Mouse (Mus musculus): Measurements from ENCODE around the gene Tspoap1. TPM values are rescaled to one million over a fixed set of nuclear protein-coding genes. Genes with fewer than 3 reads are reported as not detected.
A peak's percentile ranks its signal among the peaks of the same experiment; 100 is the strongest.

Tspoap1 gene
- polyA plus RNA-seq, 1 experiment from 2014 or later = 38.4 TPM

- WGBS = 75% methylated on average over 17 of the region's 17 CpGs
- ATAC-seq = no peak
- Histone ChIP-seq H3K9ac (ENCODE audit: low read depth, low read length) (no peak overlapping the region), H3K27ac (ENCODE audit: low read depth, low read length) (no peak overlapping the region), H3K27me3 (replicated peaks; ENCODE audit: control insufficient read depth, insufficient read depth, low read length) (no peaks in the 10 kb centered on the region), H3K9me3 (ENCODE audit: control insufficient read depth, low read length) (no peaks in the 10 kb centered on the region), H3K36me3 (ENCODE audit: control insufficient read depth, insufficient read depth, low read length) (no peaks in the 10 kb centered on the region), H3K4me2 (ENCODE audit: low read length) (no peak overlapping the region), H3K4me1 (ENCODE audit: control insufficient read depth, insufficient read depth, low read depth, low read length) (peaks cover 7% of the 10 kb centered on the region), H3K4me3 (ENCODE audit: low read length) (no peak overlapping the region)
Observed at GRCm38 (mm10) chr11:87755360-87756017, 4.9 kb upstream of the Tspoap1 start.

GRCm38 (mm10) chr11:87756251-87756820 is 4.0 kb upstream of the Tspoap1 start:
- Histone ChIP-seq H3K4me1 (ENCODE audit: control insufficient read depth, insufficient read depth, low read depth, low read length) (peaks cover 7% of the 10 kb centered on the region), H3K4me2 (ENCODE audit: low read length) (no peak overlapping the region), H3K9ac (ENCODE audit: low read depth, low read length) (no peak overlapping the region), H3K27ac (ENCODE audit: low read depth, low read length) (no peak overlapping the region), H3K4me3 (ENCODE audit: low read length) (no peak overlapping the region), H3K27me3 (replicated peaks; ENCODE audit: control insufficient read depth, insufficient read depth, low read length) (no peaks in the 10 kb centered on the region), H3K36me3 (ENCODE audit: control insufficient read depth, insufficient read depth, low read length) (no peaks in the 10 kb centered on the region), H3K9me3 (ENCODE audit: control insufficient read depth, low read length) (no peaks in the 10 kb centered on the region)
- WGBS = 86% methylated on average over 15 of the region's 15 CpGs
- ATAC-seq = no peak

GRCm38 (mm10) chr11:87757001-87757954 is 3.1 kb upstream of the Tspoap1 start:
- Histone ChIP-seq H3K9me3 (ENCODE audit: control insufficient read depth, low read length) (no peaks in the 10 kb centered on the region), H3K9ac (ENCODE audit: low read depth, low read length) (no peak overlapping the region), H3K4me1 (ENCODE audit: control insufficient read depth, insufficient read depth, low read depth, low read length) (peaks cover 10% of the 10 kb centered on the region), H3K4me2 (ENCODE audit: low read length) (no peak overlapping the region), H3K27ac (ENCODE audit: low read depth, low read length) (no peak overlapping the region), H3K4me3 (ENCODE audit: low read length) (no peak overlapping the region), H3K36me3 (ENCODE audit: control insufficient read depth, insufficient read depth, low read length) (no peaks in the 10 kb centered on the region), H3K27me3 (replicated peaks; ENCODE audit: control insufficient read depth, insufficient read depth, low read length) (no peaks in the 10 kb centered on the region)
- 93% methylated on average over 25 of the region's 25 CpGs for WGBS
- no peak for ATAC-seq

GRCm38 (mm10) chr11:87758161-87758911 is 2.0 kb upstream of the Tspoap1 start:
- Histone ChIP-seq H3K4me3 (ENCODE audit: low read length) (no peak overlapping the region), H3K4me2 (ENCODE audit: low read length) (no peak overlapping the region), H3K9ac (ENCODE audit: low read depth, low read length) (no peak overlapping the region), H3K9me3 (ENCODE audit: control insufficient read depth, low read length) (no peaks in the 10 kb centered on the region), H3K36me3 (ENCODE audit: control insufficient read depth, insufficient read depth, low read length) (no peaks in the 10 kb centered on the region), H3K4me1 (ENCODE audit: control insufficient read depth, insufficient read depth, low read depth, low read length) (peaks cover 14% of the 10 kb centered on the region), H3K27ac (ENCODE audit: low read depth, low read length) (no peak overlapping the region), H3K27me3 (replicated peaks; ENCODE audit: control insufficient read depth, insufficient read depth, low read length) (no peaks in the 10 kb centered on the region)
- WGBS = 83% methylated on average over 7 of the region's 7 CpGs
- no peak for ATAC-seq

- H3K4me2 ChIP-seq (ENCODE audit: low read length) = no peak overlapping the region
- 82% methylated on average over 4 of the region's 4 CpGs for WGBS
- no peak overlapping the region for H3K27ac ChIP-seq (ENCODE audit: low read depth, low read length)
- H3K4me1 ChIP-seq (ENCODE audit: control insufficient read depth, insufficient read depth, low read depth, low read length) = peaks cover 17% of the 10 kb centered on the region
- H3K9me3 ChIP-seq (ENCODE audit: control insufficient read depth, low read length) = no peaks in the 10 kb centered on the region
- ATAC-seq = no peak
- no peaks in the 10 kb centered on the region for H3K27me3 ChIP-seq (replicated peaks; ENCODE audit: control insufficient read depth, insufficient read depth, low read length)
- no peaks in the 10 kb centered on the region for H3K36me3 ChIP-seq (ENCODE audit: control insufficient read depth, insufficient read depth, low read length)
- no peak overlapping the region for H3K4me3 ChIP-seq (ENCODE audit: low read length)
- H3K9ac ChIP-seq (ENCODE audit: low read depth, low read length) = no peak overlapping the region
Observed at GRCm38 (mm10) chr11:87758957-87759608, 1.3 kb upstream of the Tspoap1 start.

GRCm38 (mm10) chr11:87759609-87760005 is 734 bp upstream of the Tspoap1 start:
- Histone ChIP-seq H3K9me3 (ENCODE audit: control insufficient read depth, low read length) (no peaks in the 10 kb centered on the region), H3K4me3 (ENCODE audit: low read length) (no peak overlapping the region; the same call in 1 of the 2 replicates), H3K27me3 (replicated peaks; ENCODE audit: control insufficient read depth, insufficient read depth, low read length) (no peaks in the 10 kb centered on the region), H3K9ac (ENCODE audit: low read depth, low read length) (no peak overlapping the region; the same call in 1 of the 2 replicates), H3K27ac (ENCODE audit: low read depth, low read length) (peak overlapping the region; percentile 82; the same call in 1 of the 2 replicates), H3K4me1 (ENCODE audit: control insufficient read depth, insufficient read depth, low read depth, low read length) (peaks cover 18% of the 10 kb centered on the region), H3K4me2 (ENCODE audit: low read length) (peak overlapping the region; percentile 93), H3K36me3 (ENCODE audit: control insufficient read depth, insufficient read depth, low read length) (no peaks in the 10 kb centered on the region)
- 3% methylated on average over 3 of the region's 3 CpGs for WGBS
- ATAC-seq = no peak

GRCm38 (mm10) chr11:87761181-87761721 is 910 bp downstream of the Tspoap1 start:
- Histone ChIP-seq H3K27ac (ENCODE audit: low read depth, low read length) (no peak overlapping the region; the same call in 1 of the 2 replicates), H3K9ac (ENCODE audit: low read depth, low read length) (peak overlapping the region; percentile 83), H3K4me1 (ENCODE audit: control insufficient read depth, insufficient read depth, low read depth, low read length) (peaks cover 27% of the 10 kb centered on the region), H3K27me3 (replicated peaks; ENCODE audit: control insufficient read depth, insufficient read depth, low read length) (no peaks in the 10 kb centered on the region), H3K36me3 (ENCODE audit: control insufficient read depth, insufficient read depth, low read length) (no peaks in the 10 kb centered on the region), H3K4me3 (ENCODE audit: low read length) (peak overlapping the region; percentile 73), H3K9me3 (ENCODE audit: control insufficient read depth, low read length) (no peaks in the 10 kb centered on the region), H3K4me2 (ENCODE audit: low read length) (peak overlapping the region; percentile 93)
- ATAC-seq = no peak
- 51% methylated on average over 11 of the region's 11 CpGs for WGBS
